Mouse (Mus musculus): ENCODE data around the gene Rbm14.

DNA sequence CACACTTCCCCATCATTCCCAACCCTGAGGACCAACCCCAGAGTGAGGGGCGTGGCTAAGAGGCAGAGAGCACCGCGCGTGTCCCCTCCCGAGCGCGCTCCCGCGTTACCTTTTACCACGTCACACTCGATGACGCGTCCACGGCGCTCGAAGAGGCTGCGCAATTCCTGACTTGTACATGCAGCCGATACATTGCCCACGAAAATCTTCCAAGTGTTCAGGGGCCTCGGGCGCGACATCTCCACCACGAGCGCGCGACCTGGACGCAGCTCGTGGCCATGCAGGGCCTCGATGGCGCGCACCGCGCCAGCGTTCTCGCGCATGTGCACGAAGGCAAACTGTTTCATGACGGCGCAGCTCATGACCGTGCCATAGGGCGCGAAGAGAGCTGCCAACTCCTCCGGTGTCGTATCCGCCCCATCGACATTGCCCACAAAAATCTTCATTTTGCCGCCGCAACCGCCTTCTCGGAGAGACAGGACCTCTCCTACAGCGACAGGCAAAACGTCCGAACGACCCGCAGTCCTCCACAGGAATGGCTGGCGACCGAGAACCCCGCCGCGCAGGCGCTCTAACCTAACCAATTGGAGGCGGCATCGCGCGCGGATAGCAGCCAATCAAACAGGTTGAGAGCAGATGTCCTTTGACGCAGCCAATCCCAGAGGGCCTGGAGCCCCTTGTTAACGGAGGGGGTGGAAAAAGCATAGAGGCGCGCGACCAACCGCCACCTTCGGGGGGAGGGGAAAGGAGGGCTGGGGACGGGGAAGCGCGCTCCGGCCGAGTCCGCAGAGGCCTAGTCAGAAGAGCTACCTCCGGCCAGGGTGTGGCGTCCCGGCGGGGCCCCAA is at the start of gene Rbm14, which contains the start of gene Gm21992:
- TF ChIP-seq GATA1 (IDR thresholded peaks at IDR 0.05; ENCODE audit: borderline replicate concordance, low read length) (no peak), FLI1 (IDR thresholded peaks at IDR 0.05; ENCODE audit: low read length) (no peak)

Data from megakaryocyte, embryonic 14.5 days (primary cell).